Mouse (Mus musculus) ES-CJ7 (cell line): Measurements from ENCODE around the gene Atp6v0a2.
A peak's percentile ranks its signal among the peaks of the same experiment; 100 is the strongest.

Source experiments
- DNase-seq: peaks from one replicate; pipeline ENCODE4 v3.0.0; 2011; ENCODE audit warnings: low read depth, low spot score

The Atp6v0a2 gene

DNA sequence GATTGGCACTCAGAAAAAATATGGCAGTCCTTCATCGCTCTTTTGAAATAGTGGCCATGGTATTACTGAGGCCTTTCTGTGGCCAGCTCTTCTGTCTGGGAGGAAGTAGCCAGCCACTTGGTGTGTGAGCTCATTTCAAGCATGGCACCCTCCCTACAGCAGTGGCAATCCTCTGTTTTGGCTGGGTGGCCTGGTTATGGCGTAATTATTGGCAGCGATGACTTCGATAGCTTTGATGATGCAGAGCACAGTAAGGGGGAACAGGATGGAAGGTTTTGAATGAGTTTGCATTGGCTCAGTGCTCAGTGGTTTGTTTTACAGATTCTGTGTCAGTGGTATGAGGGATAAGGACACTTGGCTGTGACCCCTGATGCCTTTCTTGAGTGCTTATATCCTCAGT, 8.3 kb downstream of the Atp6v0a2 start:
- DNase-seq: no peak

DNA sequence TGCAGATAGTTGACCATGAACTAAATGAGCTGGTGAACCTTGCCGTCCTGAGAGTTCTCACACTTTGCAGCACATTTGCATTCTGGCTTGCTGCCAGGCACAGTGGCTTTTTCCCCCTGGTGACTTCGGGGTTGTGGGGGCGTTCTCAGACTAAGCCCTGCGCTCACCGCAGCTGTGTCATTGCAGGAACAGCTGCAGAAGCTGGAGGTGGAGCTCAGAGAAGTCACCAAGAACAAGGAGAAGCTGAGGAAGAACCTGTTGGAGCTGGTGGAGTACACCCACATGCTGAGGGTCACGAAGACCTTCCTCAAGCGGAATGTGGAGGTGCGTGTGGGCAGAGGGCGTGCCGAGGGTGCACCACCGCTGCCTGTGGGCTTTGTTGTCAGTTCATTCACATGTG, 8.9 kb downstream of the Atp6v0a2 start:
- DNase-seq: no peak

DNA sequence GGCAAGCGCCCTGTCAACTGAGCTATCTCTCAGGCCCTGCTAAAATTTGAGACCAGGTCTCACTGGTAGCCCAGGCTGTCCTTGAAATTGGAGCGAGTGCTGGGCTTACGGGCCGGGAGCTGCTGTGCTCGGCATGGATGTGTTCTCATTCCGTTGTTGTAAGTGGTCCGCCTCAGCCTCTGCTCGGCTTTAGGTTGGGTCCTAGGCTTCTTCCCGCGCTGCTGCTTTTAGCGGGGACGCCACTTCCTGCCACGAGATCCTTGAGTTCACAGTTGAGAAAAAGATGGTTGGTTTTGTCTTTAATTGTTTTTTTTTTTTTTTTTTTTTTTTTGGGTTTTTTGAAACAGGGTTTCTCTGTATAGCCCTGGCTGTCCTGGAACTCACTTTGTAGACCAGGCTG, 9.5 kb downstream of the Atp6v0a2 start:
- DNase-seq: no peak

DNA sequence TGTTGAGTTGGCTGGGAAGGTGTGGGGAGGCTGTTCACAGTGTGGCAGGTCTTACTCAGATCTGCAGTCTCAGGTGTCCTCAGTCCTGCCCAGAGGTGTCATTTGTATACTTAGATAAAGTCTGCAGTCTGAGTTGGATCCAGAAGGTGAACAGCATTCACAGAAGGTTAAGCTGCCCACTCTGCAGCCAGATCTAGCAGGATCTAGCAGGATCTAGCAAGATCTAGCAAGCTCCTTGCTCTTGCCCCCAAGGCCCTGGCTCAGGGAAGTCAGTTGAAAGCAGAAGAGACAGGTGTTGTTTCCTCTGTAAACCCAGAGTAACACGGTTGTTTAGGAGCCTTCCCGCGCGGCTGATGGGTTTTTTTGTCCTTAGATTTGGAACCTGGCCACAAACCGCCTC, 85.4 kb downstream of the Atp6v0a2 start:
- DNase-seq: peak; percentile 80

DNA sequence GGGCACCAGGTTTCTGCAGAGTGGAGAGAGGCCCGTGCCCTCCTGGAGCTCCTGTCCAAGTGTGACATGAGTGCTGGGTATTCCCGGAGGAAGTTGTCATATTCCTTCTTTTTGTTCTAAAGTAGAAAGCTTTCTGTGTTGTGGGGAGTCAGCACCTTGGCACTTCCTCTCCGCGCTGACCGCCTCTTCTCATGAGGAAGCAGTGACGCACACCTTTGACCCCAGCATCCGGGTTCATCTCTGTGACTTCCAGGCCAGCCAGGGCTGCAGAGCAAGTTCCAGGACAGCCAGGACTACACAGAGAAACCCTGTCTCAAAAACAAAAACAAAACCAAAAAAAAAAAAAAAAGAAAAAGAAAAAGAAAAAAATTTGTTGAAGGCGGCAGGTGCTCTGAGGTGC, 86.8 kb downstream of the Atp6v0a2 start:
- no peak for DNase-seq

DNA sequence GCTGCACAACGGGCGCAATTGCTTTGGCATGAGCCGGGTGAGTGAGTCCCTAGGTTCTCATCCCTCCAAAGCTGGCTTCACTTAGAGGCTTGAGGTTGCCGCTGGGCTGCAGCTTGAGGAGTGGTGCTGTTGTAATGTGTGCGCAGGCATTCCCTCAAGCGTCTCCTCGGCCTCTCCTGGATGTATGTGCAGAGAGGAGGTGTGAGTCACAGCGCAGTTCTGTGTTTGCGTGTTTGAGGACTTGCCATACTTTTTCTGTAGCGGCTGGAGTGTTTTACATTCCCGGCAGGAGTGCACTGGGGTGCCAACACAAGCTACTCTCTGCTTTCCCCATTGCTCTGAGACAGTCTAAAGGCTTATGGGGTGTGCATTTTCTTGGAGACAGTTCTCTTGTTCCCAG, 89.6 kb downstream of the Atp6v0a2 start:
- DNase-seq: no peak

DNA sequence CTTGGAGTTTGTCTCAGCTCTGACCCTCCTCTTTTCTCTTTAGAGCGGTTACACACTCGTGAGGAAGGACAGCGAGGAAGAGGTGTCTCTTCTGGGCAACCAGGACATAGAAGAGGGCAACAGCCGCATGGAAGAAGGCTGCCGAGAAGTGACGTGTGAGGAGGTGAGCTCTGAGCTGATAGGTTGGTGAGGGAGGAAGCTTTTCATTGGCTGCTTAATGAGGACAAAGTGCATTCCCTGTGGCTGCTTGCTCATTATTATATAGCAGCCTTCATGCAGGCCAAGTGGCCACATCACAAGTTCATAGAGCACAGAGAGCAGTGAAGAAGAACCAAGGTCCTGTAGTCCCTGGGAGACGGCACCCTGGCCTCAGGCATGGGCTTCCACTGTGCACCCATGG, 90.0 kb downstream of the Atp6v0a2 start:
- DNase-seq: no peak

DNA sequence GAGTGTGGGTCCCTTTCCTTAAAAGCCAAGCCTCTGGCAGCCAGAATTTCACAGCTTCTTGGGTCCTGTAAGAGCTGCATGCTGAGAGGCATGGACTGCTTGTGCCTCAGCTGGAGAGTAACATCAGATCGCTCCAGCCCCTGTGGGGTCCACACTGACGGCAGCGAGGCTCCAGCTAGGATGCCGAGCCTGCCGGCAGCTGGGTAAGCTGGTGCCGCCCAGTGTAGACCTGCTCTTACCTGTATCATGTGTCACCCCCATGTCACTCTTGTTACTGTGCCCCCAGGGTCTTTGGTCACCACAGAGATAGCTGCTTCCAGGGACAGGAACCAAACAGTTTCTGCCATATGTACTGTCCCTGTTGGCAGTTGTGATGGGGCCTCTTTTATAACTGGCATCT, 94.7 kb downstream of the Atp6v0a2 start:
- no peak for DNase-seq

DNA sequence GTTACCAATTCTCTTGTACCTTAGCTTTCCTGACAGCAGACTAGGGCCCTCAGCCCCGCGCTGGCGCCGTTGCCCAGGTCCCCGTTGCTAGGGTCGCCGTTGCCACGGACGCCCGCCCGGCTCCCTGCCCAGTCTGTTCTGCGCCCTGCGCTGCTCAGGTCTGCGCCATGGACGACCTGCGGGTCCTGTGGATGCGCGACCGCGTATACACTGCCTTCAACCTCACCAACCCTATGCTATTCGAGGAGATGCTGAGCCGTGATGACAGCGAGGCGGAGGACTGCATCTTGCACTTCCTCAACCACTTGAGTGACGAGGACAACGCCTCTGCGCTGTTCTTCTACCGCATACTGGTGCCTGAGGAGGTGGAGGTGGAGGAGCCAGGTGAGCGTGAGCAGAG, 96.6 kb downstream of the Atp6v0a2 start, which contains the start of gene Dnah10:
Gene Dnah10, plus strand, starts transcription at position 89 of the 400 bp plus-strand sequence.
- DNase-seq: peak; percentile 20

DNA sequence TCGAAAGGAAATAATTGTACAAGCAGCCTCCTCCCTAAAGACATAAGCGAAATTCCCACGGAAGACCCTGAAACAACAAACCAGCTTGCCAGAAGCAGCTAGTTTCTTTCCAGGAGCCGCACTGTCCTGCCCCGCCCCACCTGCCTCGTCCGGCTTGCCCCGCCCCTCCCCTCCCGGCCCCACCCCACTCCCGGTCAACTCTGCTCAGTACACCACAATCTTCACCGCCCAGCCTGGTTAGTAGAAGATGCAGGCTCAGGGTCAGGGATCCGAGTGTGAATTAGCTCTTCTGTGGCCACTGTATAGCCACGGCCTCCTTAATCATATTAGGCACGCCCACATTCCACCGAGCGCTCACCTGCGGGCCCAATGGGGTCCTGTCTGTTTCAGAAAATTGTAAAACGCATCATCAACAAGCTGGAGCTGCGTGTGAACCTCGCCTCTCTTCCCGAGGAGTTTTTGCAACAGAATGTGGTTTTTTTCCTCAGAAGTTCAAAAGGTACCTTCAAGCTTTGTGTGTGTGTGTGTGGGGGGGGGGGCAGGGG, 101.4 kb downstream of the Atp6v0a2 start:
- DNase-seq: no peak

DNA sequence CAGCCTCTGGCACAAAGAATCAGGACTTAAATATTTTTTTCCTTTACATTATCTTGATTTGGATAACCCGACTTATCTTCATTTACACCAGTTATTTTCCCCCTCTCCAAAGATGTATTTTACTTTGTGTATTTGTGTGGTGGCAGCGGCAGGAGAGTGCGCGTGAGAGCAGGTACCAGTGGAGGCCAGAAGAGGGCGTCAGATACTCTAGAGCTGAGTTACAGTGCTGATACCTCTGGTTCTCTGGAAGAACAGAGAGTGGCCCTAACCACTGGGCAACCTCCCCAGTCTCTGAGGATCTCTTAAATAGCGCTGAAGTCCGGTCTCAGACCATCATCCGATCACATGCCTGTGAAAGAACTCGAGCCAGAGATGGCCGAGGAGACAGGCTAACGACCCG, 105.6 kb downstream of the Atp6v0a2 start:
- peak; percentile 30 for DNase-seq

DNA sequence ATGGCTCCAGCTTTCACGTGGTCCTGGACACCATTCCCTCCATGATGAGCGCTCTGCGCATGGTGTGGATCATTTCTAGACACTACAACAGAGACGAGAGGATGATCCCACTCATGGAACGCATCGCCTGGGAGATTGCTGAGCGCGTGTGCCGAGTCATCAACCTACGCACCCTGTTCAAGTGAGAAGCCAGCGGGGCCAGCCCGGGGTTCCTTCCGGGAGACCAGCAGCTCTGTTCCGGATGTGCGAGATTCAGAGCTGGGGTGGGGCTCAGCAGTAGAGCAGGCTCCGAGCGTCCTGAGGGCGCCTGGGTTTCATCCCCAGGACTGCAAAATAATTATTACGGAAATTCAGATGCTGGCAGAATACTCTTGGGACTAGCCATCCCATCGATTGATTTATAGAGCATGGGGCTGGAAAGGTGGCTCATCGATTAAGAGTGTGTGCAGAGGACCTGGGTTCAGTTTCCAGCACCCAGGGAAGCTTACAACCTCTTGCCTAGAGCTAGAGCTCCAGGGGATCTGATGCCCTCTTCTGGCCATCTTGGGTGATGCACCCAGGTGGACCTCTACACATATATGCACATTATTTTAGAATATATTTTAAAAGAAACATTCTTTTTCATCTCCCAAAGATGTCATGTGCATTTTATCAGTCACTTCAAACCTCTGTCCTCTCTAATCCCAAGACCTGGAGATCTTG, 113.7 kb downstream of the Atp6v0a2 start:
- DNase-seq: peak; percentile 57

DNA sequence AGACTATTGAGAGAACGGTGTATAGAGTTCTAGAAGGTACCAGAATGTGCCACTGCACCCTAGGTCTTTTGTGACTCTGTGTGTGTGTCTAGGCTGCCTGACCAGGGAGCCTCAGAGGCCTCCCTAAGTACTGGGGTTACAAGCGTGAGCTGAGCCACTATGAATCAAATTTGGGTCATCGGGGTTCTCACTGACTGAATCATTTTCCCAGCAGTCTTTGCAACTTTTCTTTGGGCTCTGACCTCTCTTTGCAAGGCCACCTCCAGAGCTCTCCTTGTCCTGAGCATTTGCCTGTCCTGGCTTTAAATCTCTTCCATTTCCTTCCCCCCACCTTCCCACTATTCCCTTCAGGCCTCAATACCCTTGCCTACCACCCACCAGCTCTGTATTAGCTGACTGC, 115.5 kb downstream of the Atp6v0a2 start:
- DNase-seq: no peak

DNA sequence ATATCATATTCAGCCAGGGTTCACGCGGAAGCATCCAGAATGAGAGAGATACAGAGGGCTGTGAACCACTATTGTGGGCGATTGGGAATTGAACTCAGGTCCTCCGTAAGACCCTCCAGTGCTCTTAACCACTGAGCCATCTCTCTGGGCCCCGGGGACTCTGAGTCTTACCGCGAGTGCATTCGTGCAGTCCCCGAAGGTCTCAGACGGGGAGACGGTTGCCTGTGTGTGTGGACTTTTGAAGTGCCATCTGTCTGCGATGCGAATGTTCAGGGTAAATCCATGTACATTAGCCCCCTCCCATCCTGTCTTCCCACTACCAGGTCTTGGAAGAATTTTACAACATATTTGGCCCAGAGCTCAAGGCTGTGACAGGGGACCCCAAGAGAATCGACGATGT, 117.8 kb downstream of the Atp6v0a2 start:
- DNase-seq: no peak

DNA sequence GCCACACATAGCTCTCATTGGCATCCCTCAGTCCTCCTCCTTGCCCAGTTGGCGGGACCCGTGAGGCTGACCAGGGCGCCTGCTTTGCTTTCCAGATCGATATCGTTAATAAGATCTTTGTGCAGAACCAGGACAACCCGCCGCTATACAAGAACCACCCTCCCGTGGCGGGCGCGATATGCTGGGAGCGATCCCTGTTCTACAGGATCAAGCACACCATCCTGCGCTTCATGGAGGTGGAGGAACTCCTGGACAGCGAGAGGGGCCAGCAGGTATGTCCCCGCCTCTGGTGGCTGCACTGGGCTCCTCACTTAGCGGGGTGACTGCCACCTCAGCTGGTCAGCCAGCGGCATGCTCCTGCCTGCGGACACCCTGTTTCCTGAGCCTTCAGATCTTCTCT, 119.9 kb downstream of the Atp6v0a2 start:
- DNase-seq: no peak

DNA sequence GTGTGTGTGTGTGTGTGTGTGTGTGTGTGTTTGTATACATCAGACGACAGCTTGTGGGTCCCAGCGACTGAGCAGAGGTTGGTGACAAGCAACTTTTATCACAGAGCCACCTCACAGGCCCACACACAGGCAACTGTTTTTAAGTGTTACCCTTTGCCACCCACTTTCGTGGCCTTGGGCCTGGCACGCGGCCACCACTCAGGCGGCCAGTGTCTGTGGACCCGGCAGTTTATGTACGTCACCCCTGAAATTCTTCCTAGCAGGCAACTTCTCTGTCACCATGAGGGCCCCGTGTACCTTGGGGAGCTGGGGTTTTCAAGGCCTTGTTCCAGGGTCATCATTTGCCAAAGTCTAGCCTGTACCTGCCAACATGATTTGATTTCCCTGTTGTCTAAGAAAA, 123.3 kb downstream of the Atp6v0a2 start:
- no peak for DNase-seq

DNA sequence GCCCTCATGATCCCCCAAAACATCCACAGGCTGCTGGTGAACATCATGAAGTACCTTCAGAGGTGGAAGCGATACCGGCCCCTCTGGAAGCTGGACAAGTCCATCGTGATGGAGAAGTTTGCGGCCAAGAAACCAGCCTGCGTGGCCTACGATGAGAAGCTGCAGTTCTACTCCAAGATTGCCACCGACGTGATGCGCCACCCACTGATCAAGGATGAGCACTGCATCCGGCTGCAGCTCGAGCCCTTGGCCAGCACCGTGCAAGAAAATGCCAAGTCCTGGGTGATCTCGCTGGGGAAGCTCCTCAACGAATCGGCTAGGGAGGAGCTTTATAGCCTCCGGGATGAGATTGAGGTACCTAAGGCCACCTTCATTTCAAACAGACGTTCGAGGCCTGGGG, 132.6 kb downstream of the Atp6v0a2 start:
- DNase-seq: peak; percentile 61

DNA sequence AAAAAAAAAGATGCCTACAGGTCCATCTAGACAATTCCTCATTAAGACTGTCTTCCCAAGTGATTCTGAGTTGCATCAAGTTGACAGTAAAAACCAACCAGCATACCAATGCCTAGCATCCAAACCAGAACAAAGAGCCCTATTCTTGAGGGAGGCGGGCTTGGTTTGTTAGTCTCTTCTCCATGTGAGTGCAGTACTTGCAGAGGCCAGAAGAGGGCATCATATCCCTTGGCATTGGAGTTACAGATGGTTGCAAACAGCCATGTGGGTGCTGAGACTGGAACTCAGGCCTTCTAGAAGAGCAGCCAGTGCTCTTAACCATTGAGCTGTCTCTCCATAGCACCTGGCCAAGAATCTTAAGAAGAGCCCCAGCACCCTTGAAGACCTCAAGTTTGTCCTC, 133.4 kb downstream of the Atp6v0a2 start:
- peak; percentile 70 for DNase-seq
